Mouse (Mus musculus) lung, postnatal 0 days (tissue): ENCODE measurements around the gene Kif9. TPM values are rescaled to one million over a fixed set of nuclear protein-coding genes. Genes with fewer than 3 reads are reported as not detected.

Experiments used
- ATAC-seq: fragments of 200-750 bp; cut with Nextera tagmentation; 2 replicates; pipeline ENCODE4 v1.8.0; 2017; ENCODE audit warnings: moderate library complexity
- DNase-seq: peaks from one replicate; pipeline ENCODE4 v3.0.0-alpha.2; 2016; ENCODE audit warnings: low spot score
- H3K27ac ChIP-seq: fragments of 300-500 bp; sonication (generic); 2 replicates; pipeline ENCODE4 v1.5.1; 2014; ENCODE audit warnings: antibody characterized with exemption, mild to moderate bottlenecking, low read length, mixed read lengths
- H3K27me3 ChIP-seq: fragments of 300-500 bp; sonication (generic); replicated peaks from 2 replicates; pipeline ENCODE4 v1.6.1; 2014; ENCODE audit warnings: low read length, mixed read lengths; ENCODE audit not compliant: insufficient read depth
- H3K36me3 ChIP-seq: fragments of 300-500 bp; sonication (generic); 2 replicates; pipeline ENCODE4 v1.6.1; 2014; ENCODE audit warnings: low read length, mixed read lengths; ENCODE audit not compliant: insufficient read depth
- H3K4me1 ChIP-seq: fragments of 300-500 bp; sonication (generic); 2 replicates; pipeline ENCODE4 v1.6.1; 2014; ENCODE audit warnings: antibody characterized with exemption, low read depth, low read length, mixed read lengths; ENCODE audit not compliant: insufficient read depth
- H3K4me2 ChIP-seq: fragments of 300-500 bp; sonication (generic); replicated peaks from 2 replicates; pipeline ENCODE4 v1.6.1; 2014; ENCODE audit warnings: low read depth, mild to moderate bottlenecking, low read length, moderate library complexity, mixed read lengths
- H3K4me3 ChIP-seq: fragments of 300-500 bp; sonication (generic); 2 replicates; pipeline ENCODE4 v1.5.1; 2014; ENCODE audit warnings: low read depth, low read length
- H3K9ac ChIP-seq: fragments of 300-500 bp; sonication (generic); replicated peaks from 2 replicates; pipeline ENCODE4 v1.6.1; 2014; ENCODE audit warnings: low read depth, mild to moderate bottlenecking
- H3K9me3 ChIP-seq: fragments of 300-500 bp; sonication (generic); 2 replicates; pipeline ENCODE4 v1.6.1; 2016; ENCODE audit warnings: low read length, mixed read lengths
- CTCF ChIP-seq: IDR thresholded peaks from 2 replicates; pipeline ENCODE4 v1.5.1; 2016; ENCODE audit warnings: antibody characterized with exemption, mild to moderate bottlenecking
- EP300 ChIP-seq: IDR thresholded peaks from 2 replicates; pipeline ENCODE4 v1.6.1; 2016; ENCODE audit warnings: antibody characterized with exemption, mild to moderate bottlenecking, control low read depth
- WGBS: fragments of 180-500 bp; shearing (Covaris S2); extraction: QIAGEN DNeasy Blood & Tissue Kit; methylation state at CpG from one replicate; pipeline ENCODE4 v1.1.7; 2014; 5-methylcytosine and 5-hydroxymethylcytosine counted together
- polyA plus RNA-seq: library from polyadenylated mRNA; unstranded; fragments of >200 nt; fragmentation: Nextera tagmentation; extraction: Ambion mirVana; gene quantifications from 2 replicates; pipeline ENCODE4 v1.2.1, GENCODE M21; 2015

Gene Kif9
- polyA plus RNA-seq, 1 experiment from 2014 or later, result 3.4 TPM

DNA sequence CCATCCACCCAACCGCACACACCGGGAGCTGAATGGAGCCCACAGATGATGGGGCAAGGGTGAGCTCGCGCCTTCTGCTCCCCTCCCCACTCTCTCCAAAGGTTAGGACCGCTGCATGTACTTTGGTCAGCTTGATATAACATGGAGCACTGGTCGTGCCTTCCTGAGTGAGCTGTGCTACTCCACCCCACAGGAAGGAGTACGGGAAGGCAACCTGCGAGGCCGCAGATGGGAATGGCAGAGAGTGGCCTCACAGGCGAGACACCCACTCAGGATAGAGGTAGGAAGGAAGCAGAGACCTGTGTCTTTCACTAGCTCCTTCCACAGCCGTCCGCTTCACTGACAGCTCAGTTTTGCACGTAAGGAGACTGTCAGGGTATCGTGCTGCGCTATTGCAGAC is 28.4 kb upstream of the Kif9 start:
- H3K4me2 ChIP-seq, result no peak overlapping the region
- ATAC-seq (no peak), DNase-seq (no peak)
- H3K9me3 ChIP-seq, result no peaks in the 10 kb centered on the region
- no peaks in the 10 kb centered on the region for H3K4me1 ChIP-seq
- no peak overlapping the region for H3K4me3 ChIP-seq
- H3K9ac ChIP-seq, result no peak overlapping the region
- TF ChIP-seq CTCF, result no peak
- no peak for TF ChIP-seq EP300
- H3K27ac ChIP-seq, result no peak overlapping the region
- H3K27me3 ChIP-seq, result no peaks in the 10 kb centered on the region
- WGBS, result 79% methylated on average over 15 of the region's 15 CpGs
- no peaks in the 10 kb centered on the region for H3K36me3 ChIP-seq

DNA sequence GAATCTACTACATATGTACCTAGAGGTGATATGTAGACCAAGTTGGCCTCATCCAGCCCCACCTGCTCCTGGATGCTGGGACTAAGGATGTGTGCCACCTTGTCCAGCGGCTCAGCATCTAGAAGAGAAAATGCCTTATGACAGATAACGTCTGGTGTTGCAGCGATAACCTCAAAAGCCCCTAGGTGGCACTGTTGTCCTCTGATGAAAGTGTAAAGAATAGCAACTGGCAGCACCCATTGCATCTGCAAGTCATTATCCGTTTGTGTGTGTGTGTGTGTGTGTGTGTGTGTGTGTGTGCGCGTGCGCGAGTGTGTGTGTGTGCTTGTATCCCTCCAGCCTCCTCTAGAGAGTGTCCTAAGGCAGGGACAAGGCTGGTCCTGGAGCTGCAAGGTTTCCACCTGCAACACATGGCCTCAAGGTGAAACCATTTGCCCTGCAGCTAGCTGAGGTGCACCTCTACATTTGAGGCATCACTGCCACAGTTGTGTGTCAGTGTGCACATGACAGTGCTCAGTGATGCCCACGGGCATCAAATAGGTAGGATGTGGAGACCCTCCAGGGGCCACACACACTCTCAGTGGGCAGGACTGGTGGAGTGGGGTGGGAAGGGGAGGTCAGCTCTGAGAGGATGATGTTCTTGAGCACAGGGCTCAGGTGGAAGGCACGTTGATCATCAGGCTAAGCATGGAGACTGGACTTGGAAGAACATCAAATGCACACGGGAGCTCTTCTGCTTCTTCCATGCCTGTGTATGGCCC is 27.7 kb upstream of the Kif9 start:
- ATAC-seq, result peak; percentile 81

DNA sequence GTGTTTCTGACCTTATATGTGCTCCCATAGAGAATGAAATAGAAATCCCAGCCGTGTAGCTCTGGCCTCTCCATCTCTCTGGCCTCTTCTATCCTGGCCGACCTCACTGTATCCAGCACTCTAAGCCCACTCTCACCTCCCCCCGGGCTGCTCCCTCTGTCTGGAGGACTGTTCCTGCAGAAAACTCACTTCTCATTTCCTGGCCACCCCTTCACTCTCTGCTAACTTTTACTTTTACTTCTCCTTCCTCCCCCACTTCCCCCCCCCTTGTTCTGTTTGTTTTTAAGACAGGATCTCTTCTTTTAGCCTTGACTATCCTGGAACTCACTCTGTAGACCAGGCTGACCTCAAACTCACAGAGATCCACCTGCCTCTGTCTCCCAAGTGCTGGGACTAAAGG is 24.2 kb upstream of the Kif9 start:
- TF ChIP-seq CTCF, result no peak
- no peak for TF ChIP-seq EP300
- H3K36me3 ChIP-seq, result no peaks in the 10 kb centered on the region
- no peak for ATAC-seq

More for the DNA sequence above, 27.7 kb upstream of the Kif9 start:
- H3K9ac ChIP-seq, result no peak overlapping the region
- DNase-seq, result peak; percentile 89
- no peak overlapping the region for H3K4me2 ChIP-seq
- no peaks in the 10 kb centered on the region for H3K9me3 ChIP-seq
- no peaks in the 10 kb centered on the region for H3K27me3 ChIP-seq
- TF ChIP-seq EP300, result no peak
- TF ChIP-seq CTCF, result peak; percentile 91
- H3K36me3 ChIP-seq, result no peaks in the 10 kb centered on the region
- no peak overlapping the region for H3K4me3 ChIP-seq
- no peak overlapping the region for H3K27ac ChIP-seq
- no peaks in the 10 kb centered on the region for H3K4me1 ChIP-seq
- WGBS, result 25% methylated on average over 11 of the region's 11 CpGs

DNA sequence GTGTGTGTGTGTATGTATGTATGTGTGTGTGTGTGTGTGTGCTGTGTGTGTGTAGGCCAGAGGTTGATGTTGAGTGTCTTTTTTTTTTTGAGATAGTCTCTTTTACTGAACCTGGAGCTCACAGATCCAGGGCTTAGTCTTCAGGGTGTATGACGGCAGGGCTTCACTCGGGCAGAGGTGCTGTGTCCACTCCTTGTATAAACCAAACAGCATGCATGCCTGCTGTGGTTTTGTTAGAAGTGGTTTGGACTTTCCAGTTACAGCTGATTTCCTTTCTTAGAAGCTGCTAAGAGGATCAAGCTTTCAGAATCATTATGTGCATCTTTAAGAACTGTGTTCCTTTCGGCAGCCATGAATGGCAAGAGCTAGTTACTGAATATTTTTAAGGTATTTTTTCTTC is 18.8 kb upstream of the Kif9 start:
- Histone ChIP-seq H3K9me3 (no peaks in the 10 kb centered on the region), H3K4me3 (no peak overlapping the region), H3K4me2 (no peak overlapping the region), H3K9ac (no peak overlapping the region), H3K4me1 (no peaks in the 10 kb centered on the region), H3K36me3 (no peaks in the 10 kb centered on the region), H3K27ac (no peak overlapping the region), H3K27me3 (no peaks in the 10 kb centered on the region)
- no peak for DNase-seq
- WGBS, result 85% methylated on average over 3 of the region's 3 CpGs
- ATAC-seq, result no peak
- TF ChIP-seq EP300, result no peak

More for the DNA sequence above, 24.2 kb upstream of the Kif9 start:
- H3K4me2 ChIP-seq, result no peak overlapping the region
- no peak overlapping the region for H3K27ac ChIP-seq
- 67% methylated on average over 3 of the region's 3 CpGs for WGBS
- DNase-seq, result no peak
- H3K4me3 ChIP-seq, result no peak overlapping the region
- no peaks in the 10 kb centered on the region for H3K27me3 ChIP-seq
- H3K9ac ChIP-seq, result no peak overlapping the region
- no peaks in the 10 kb centered on the region for H3K9me3 ChIP-seq
- H3K4me1 ChIP-seq, result no peaks in the 10 kb centered on the region

DNA sequence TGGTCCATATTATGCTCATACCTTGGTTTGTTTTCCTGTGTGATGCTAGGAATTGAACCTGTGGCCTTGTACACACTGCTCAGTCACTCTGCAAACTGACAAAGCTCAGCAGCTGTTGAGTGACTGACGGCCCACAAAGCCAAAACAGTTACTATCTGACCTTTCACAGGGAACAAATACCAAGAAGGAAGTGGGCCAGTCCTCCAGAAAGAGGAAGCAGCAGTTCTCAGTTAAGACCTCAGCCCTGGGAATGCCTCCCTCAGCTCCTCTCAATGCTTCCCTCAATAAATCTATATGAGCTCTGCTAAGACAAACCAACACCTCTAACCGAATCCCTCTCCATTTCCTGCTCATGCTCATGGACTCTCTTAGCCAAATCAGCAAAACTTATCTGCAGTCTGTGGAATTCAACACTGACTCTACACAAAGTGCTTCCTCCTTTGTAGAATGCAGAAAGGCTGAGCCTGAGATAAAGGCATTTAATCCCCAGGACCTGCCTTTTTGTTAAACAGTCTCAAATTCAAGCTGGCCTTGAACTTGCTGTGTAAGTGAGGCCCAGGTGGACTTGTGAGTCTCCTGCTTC is 17.5 kb upstream of the Kif9 start:
- Histone ChIP-seq H3K4me3 (no peak overlapping the region), H3K36me3 (no peaks in the 10 kb centered on the region), H3K4me1 (no peaks in the 10 kb centered on the region), H3K27me3 (no peaks in the 10 kb centered on the region), H3K9me3 (no peaks in the 10 kb centered on the region), H3K4me2 (no peak overlapping the region), H3K9ac (no peak overlapping the region), H3K27ac (no peak overlapping the region; the same call in none of the 2 replicates)
- WGBS, result 32% methylated on average over 2 of the region's 2 CpGs
- ATAC-seq (peak; percentile 17; the same call in 1 of the 2 replicates), DNase-seq (peak; percentile 30)
- TF ChIP-seq EP300 (no peak), CTCF (no peak)

DNA sequence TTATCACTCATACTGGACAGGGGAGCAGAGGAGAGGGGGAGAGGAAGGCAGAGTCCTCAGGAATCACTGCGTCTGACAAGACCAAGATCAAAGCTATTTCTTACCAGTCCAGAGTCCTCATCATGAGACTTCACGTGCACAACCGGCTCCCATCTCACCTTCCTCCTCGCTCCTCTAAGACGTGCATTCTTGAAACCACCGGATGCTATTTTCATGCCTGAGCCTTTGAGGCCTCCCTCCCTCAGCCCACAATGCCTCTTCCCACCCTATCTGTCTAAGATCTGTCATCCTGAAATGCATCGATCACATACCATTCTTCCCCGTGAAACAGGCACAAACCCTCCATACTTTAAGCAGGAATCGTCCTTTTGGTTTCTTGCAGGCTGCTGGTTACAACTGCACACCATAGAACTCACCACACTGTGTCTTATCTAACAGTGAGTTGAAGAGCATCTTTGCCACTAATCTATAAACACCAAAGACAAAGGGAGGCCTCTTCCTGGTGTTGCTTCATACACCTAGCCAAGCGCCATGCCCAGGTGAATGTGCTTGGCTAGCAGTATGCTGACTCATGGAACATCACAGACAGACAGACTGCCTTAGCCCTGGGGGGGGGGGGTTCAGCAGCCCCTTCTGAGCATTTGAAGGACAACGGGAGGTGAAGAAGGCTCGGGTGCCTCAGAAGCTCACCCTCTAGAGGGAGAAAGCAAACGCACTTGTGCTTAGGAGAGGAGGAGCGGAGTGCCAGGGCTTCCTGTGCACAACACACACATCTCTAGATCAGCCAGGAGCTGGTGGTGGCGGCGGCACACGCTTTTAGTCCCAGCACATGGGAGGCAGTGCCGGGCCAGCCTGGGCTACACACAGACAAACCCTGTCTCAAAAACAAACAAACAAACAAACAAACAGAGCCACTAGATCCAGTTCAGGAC is 15.6 kb upstream of the Kif9 start:
- DNase-seq (no peak), ATAC-seq (no peak)
- Histone ChIP-seq H3K27ac (no peak overlapping the region), H3K9me3 (no peaks in the 10 kb centered on the region), H3K9ac (no peak overlapping the region), H3K4me3 (no peak overlapping the region), H3K36me3 (no peaks in the 10 kb centered on the region), H3K4me2 (no peak overlapping the region), H3K4me1 (no peaks in the 10 kb centered on the region), H3K27me3 (no peaks in the 10 kb centered on the region)
- WGBS, result 75% methylated on average over 18 of the region's 18 CpGs
- no peak for TF ChIP-seq EP300
- TF ChIP-seq CTCF, result no peak
